Mouse (Mus musculus) ES-E14 (cell line): ENCODE results near the gene Rhou.

ENCODE experiments used
- CHD2 ChIP-seq: IDR thresholded peaks from 2 replicates; pipeline ENCODE4 v1.6.1; 2014; ENCODE audit warnings: mild to moderate bottlenecking, low read depth, low read length, inconsistent platforms
- HCFC1 ChIP-seq: IDR thresholded peaks from 2 replicates; pipeline ENCODE4 v1.6.1; 2012; ENCODE audit warnings: low read length, inconsistent platforms, borderline replicate concordance; ENCODE audit not compliant: insufficient read depth
- MAFK ChIP-seq: IDR thresholded peaks from 2 replicates; pipeline ENCODE4 v1.6.1; 2014; ENCODE audit warnings: mild to moderate bottlenecking, low read depth, low read length, inconsistent platforms; ENCODE audit not compliant: insufficient read depth
- ZC3H11A ChIP-seq: IDR thresholded peaks from 2 replicates; pipeline ENCODE4 v1.6.1; 2012; ENCODE audit warnings: low read depth, mild to moderate bottlenecking, inconsistent platforms, low read length, borderline replicate concordance

- TF ChIP-seq ZC3H11A (no peak), CHD2 (no peak), HCFC1 (no peak), MAFK (no peak)
Measured at GRCm38 (mm10) chr8:123682073-123682761, 28.5 kb downstream of the Rhou start.
